Mouse (Mus musculus): ENCODE data around the gene Pop5. TPM values are rescaled to one million over a fixed set of nuclear protein-coding genes. Genes with fewer than 3 reads are reported as not detected.

Pop5 gene
- total and polyA plus RNA-seq, 2 experiments from 2014 or later: 41.1 to 57.9 TPM

- Histone ChIP-seq H3K27ac (ENCODE audit: low read depth) (no peak overlapping the region), H3K9me3 (replicated peaks; ENCODE audit: control insufficient read depth, low read length) (no peaks in the 10 kb centered on the region), H3K4me3 (ENCODE audit: low read depth, low read length) (no peak overlapping the region), H3K4me1 (ENCODE audit: control insufficient read depth, insufficient read depth) (peaks cover 21% of the 10 kb centered on the region), H3K9ac (replicated peaks; ENCODE audit: low read depth, low read length) (no peak overlapping the region), H3K4me2 (ENCODE audit: low read depth, low read length) (no peak overlapping the region), H3K36me3 (replicated peaks; ENCODE audit: control insufficient read depth, insufficient read depth, low read length) (peaks cover 5% of the 10 kb centered on the region; the same call in 1 of the 2 replicates), H3K27me3 (ENCODE audit: control insufficient read depth, insufficient read depth, low read length) (no peaks in the 10 kb centered on the region)
- no peak for ATAC-seq (ENCODE audit: insufficient read depth, low read depth)
- TF ChIP-seq CTCF (IDR thresholded peaks at IDR 0.05; ENCODE audit: low read depth): no peak
- TF ChIP-seq EP300 (IDR thresholded peaks at IDR 0.05; ENCODE audit: low read depth): no peak
- WGBS: 73% methylated on average over 1 of the region's 1 CpGs
- no peak for DNase-seq (ENCODE audit: low spot score)
Measured at GRCm38 (mm10) chr5:115274353-115274752, 38.7 kb downstream of the Pop5 start.

DNA sequence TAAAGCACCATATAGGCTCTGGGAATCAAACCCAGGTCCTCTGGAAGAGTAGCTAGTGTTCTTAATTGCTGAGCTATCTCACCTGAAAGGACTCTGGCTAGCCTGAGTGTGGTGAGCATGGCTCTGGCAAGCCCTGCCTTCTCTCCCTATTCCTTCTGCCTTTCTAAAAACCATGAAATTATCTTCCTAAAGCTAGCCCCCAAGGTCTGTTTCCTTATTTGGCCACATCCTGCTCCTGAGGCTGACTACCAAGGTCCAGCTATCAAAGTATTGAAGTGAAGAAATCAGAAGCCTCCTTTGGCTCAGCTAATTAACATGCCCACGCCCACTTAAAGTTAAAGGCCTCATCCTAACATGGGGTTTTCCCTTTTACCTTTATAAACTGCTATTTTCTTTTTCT is 39.1 kb downstream of the Pop5 start:
- Histone ChIP-seq H3K27ac (ENCODE audit: low read depth) (no peak overlapping the region), H3K27me3 (ENCODE audit: control insufficient read depth, insufficient read depth, low read length) (no peaks in the 10 kb centered on the region), H3K4me3 (ENCODE audit: low read depth, low read length) (no peak overlapping the region), H3K36me3 (replicated peaks; ENCODE audit: control insufficient read depth, insufficient read depth, low read length) (peaks cover 5% of the 10 kb centered on the region; the same call in 1 of the 2 replicates), H3K9me3 (replicated peaks; ENCODE audit: control insufficient read depth, low read length) (no peaks in the 10 kb centered on the region), H3K4me2 (ENCODE audit: low read depth, low read length) (no peak overlapping the region), H3K9ac (replicated peaks; ENCODE audit: low read depth, low read length) (no peak overlapping the region), H3K4me1 (ENCODE audit: control insufficient read depth, insufficient read depth) (peaks cover 19% of the 10 kb centered on the region)
- DNase-seq (ENCODE audit: low spot score): no peak
- no peak for TF ChIP-seq EP300 (IDR thresholded peaks at IDR 0.05; ENCODE audit: low read depth)
- no peak for TF ChIP-seq CTCF (IDR thresholded peaks at IDR 0.05; ENCODE audit: low read depth)
- no peak for ATAC-seq (ENCODE audit: insufficient read depth, low read depth)
- WGBS: 87% methylated on average over 1 of the region's 1 CpGs

GRCm38 (mm10) chr5:115275998-115276397 is 40.4 kb downstream of the Pop5 start:
- no peak overlapping the region for H3K27ac ChIP-seq (ENCODE audit: low read depth)
- H3K4me3 ChIP-seq (ENCODE audit: low read depth, low read length): no peak overlapping the region
- H3K27me3 ChIP-seq (ENCODE audit: control insufficient read depth, insufficient read depth, low read length): no peaks in the 10 kb centered on the region
- ATAC-seq (ENCODE audit: insufficient read depth, low read depth) (no peak), DNase-seq (ENCODE audit: low spot score) (no peak)
- no peaks in the 10 kb centered on the region for H3K36me3 ChIP-seq (replicated peaks; ENCODE audit: control insufficient read depth, insufficient read depth, low read length)
- peak; percentile 32 for TF ChIP-seq CTCF (IDR thresholded peaks at IDR 0.05; ENCODE audit: low read depth)
- TF ChIP-seq EP300 (IDR thresholded peaks at IDR 0.05; ENCODE audit: low read depth): no peak
- H3K4me2 ChIP-seq (ENCODE audit: low read depth, low read length): no peak overlapping the region
- no peaks in the 10 kb centered on the region for H3K9me3 ChIP-seq (replicated peaks; ENCODE audit: control insufficient read depth, low read length)
- peaks cover 12% of the 10 kb centered on the region; the same call in 1 of the 2 replicates for H3K4me1 ChIP-seq (ENCODE audit: control insufficient read depth, insufficient read depth)
- no peak overlapping the region for H3K9ac ChIP-seq (replicated peaks; ENCODE audit: low read depth, low read length)
- 37% methylated on average over 14 of the region's 14 CpGs for WGBS

DNA sequence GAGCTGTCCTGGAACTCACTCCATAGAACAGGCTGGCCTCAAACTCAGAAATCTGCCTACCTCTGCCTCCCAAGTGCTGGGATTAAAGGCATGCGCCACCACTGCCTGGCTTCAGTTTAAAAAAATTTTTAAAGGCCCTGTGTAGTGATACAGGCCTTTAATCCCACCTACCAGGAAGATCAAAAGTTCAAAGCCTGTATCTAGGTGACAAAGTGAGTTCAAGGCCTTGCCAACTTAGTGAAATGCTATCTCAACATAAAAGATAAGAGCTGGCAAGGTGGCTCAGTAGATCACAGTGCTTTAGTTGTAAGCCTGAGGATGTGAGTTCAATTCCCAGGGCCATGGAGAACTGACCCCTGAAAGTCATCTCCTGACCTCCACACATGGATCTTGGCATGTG is 42.4 kb downstream of the Pop5 start:
- Histone ChIP-seq H3K36me3 (replicated peaks; ENCODE audit: control insufficient read depth, insufficient read depth, low read length) (no peaks in the 10 kb centered on the region), H3K27ac (ENCODE audit: low read depth) (no peak overlapping the region), H3K9ac (replicated peaks; ENCODE audit: low read depth, low read length) (no peak overlapping the region), H3K4me2 (ENCODE audit: low read depth, low read length) (no peak overlapping the region), H3K9me3 (replicated peaks; ENCODE audit: control insufficient read depth, low read length) (no peaks in the 10 kb centered on the region), H3K4me3 (ENCODE audit: low read depth, low read length) (no peak overlapping the region), H3K27me3 (ENCODE audit: control insufficient read depth, insufficient read depth, low read length) (no peaks in the 10 kb centered on the region), H3K4me1 (ENCODE audit: control insufficient read depth, insufficient read depth) (peaks cover 8% of the 10 kb centered on the region; the same call in 1 of the 2 replicates)
- DNase-seq (ENCODE audit: low spot score): no peak
- WGBS: 50% methylated on average over 1 of the region's 1 CpGs
- TF ChIP-seq EP300 (IDR thresholded peaks at IDR 0.05; ENCODE audit: low read depth) (no peak), CTCF (IDR thresholded peaks at IDR 0.05; ENCODE audit: low read depth) (no peak)
- no peak for ATAC-seq (ENCODE audit: insufficient read depth, low read depth)

DNA sequence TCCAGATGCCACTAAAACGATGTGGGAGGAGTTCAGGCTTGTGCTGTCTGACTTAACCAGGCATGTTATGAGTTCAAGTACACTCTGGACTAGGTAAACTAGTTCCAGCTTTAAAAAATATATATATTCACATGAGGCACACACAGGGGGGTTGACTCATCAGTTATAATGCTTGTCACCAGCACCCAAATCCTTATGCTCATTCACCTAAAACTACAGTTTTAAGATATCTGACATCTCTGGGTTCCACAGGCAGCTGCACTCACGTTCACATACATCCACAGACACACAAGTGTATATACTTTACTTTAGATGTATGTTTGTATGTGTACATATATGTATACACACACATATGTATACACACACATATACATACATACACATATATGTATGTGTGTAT is 43.1 kb downstream of the Pop5 start:
- no peaks in the 10 kb centered on the region for H3K9me3 ChIP-seq (replicated peaks; ENCODE audit: control insufficient read depth, low read length)
- DNase-seq (ENCODE audit: low spot score) (no peak), ATAC-seq (ENCODE audit: insufficient read depth, low read depth) (no peak)
- H3K4me1 ChIP-seq (ENCODE audit: control insufficient read depth, insufficient read depth): peaks cover 5% of the 10 kb centered on the region; the same call in 1 of the 2 replicates
- no peaks in the 10 kb centered on the region for H3K27me3 ChIP-seq (ENCODE audit: control insufficient read depth, insufficient read depth, low read length)
- H3K9ac ChIP-seq (replicated peaks; ENCODE audit: low read depth, low read length): no peak overlapping the region
- 50% methylated on average over 2 of the region's 2 CpGs for WGBS
- H3K36me3 ChIP-seq (replicated peaks; ENCODE audit: control insufficient read depth, insufficient read depth, low read length): peaks cover 7% of the 10 kb centered on the region
- H3K4me2 ChIP-seq (ENCODE audit: low read depth, low read length): no peak overlapping the region
- no peak overlapping the region for H3K27ac ChIP-seq (ENCODE audit: low read depth)
- TF ChIP-seq EP300 (IDR thresholded peaks at IDR 0.05; ENCODE audit: low read depth) (no peak), CTCF (IDR thresholded peaks at IDR 0.05; ENCODE audit: low read depth) (no peak)
- no peak overlapping the region for H3K4me3 ChIP-seq (ENCODE audit: low read depth, low read length)

All from heart, postnatal 0 days (tissue).